Mouse (Mus musculus) gastrocnemius, adult 2 months (tissue): ENCODE data around the gene Cabp2. TPM values are rescaled to one million over a fixed set of nuclear protein-coding genes. Genes with fewer than 3 reads are reported as not detected.

Experiments used
- DNase-seq: peaks from one replicate; pipeline ENCODE4 v3.0.0; 2022
- H3K27ac ChIP-seq: fragments of 200-600 bp; 2 replicates; pipeline ENCODE4 v1.8.1; 2022; ENCODE audit warnings: mild to moderate bottlenecking
- H3K4me3 ChIP-seq: fragments of 200-600 bp; 2 replicates; pipeline ENCODE4 v1.8.1; 2022; ENCODE audit warnings: mild to moderate bottlenecking, moderate library complexity
- CTCF ChIP-seq: fragments of 200-600 bp; IDR thresholded peaks from 2 replicates; pipeline ENCODE4 v1.8.1; 2022; ENCODE audit warnings: antibody characterized with exemption, mild to moderate bottlenecking, moderate library complexity
- intact Hi-C: fragments of 180-260 bp; cut with DNase I; formaldehyde crosslinking; loops from one replicate; pipeline ENCODE4 v1.15.1; 2025
- total RNA-seq, 2 experiments: library from RNA; stranded (reverse); gene quantifications; 2 replicates each; pipeline ENCODE4 v1.2.3; 2021

Cabp2 gene
- total RNA-seq, 2 experiments from 2014 or later: not detected

- H3K4me3 ChIP-seq: no peak overlapping the region
- no peak overlapping the region for H3K27ac ChIP-seq
- no peak for DNase-seq
- no peak for TF ChIP-seq CTCF
- intact Hi-C loops: no loop called here
These were observed 8.5 kb upstream of the Cabp2 start for GRCm38 (mm10) chr19:4072706-4073424.

DNA sequence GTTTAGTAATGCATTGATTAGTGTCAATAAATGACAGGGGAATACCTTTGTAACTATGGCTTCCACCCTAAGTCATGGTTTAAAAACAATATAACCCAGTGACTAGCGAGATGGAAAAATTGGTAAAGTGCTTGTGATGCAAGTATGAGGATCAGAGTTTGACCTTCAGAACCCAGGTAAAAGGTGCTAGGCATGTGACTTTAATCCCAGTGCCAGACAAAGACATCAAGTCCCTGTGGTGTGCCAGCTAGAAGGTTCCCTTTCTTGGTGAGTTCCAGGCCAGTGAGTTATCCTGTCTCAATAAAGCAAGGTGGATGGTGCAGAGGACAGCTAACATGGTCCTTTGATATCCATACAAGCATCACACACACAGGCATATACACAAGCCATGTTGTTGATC is 5.8 kb upstream of the Cabp2 start:
- no peak for DNase-seq

DNA sequence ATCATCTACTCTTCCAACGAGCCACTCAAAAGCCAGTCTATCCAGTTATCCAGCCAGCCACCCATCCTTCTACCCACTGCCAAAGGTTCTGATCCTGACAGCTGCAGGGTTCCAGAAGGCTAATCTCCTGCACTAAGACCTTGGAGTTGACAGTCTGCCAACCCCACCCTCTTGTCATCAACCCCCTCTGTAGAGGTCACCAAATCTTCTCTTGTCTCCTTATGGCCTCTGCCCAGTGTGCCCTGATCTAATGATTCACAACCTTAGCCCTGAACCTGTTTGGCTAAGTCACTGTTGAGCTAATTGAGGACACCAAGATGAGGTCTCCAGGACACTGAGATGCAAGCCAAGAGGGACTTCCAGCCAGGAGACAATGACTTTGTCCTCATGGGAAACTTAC is 1.8 kb upstream of the Cabp2 start:
- H3K27ac ChIP-seq: no peak overlapping the region
- intact Hi-C loops: no loop called here
- no peak for DNase-seq
- H3K4me3 ChIP-seq: no peak overlapping the region
- no peak for TF ChIP-seq CTCF

More for the DNA sequence above, 5.8 kb upstream of the Cabp2 start:
- no peak overlapping the region for H3K27ac ChIP-seq
- intact Hi-C loops: no loop called here
- no peak overlapping the region for H3K4me3 ChIP-seq
- TF ChIP-seq CTCF: no peak

GRCm38 (mm10) chr19:4080511-4081009 is 818 bp upstream of the Cabp2 start:
- TF ChIP-seq CTCF: peak; percentile 9; the same call in 1 of the 2 replicates
- DNase-seq: no peak
- intact Hi-C loops: no loop called here
- no peak overlapping the region for H3K4me3 ChIP-seq
- no peak overlapping the region for H3K27ac ChIP-seq

GRCm38 (mm10) chr19:4082219-4082965 is 1.0 kb downstream of the Cabp2 start:
- no peak overlapping the region for H3K27ac ChIP-seq
- no peak for TF ChIP-seq CTCF
- intact Hi-C loops: no loop called here
- no peak for DNase-seq
- H3K4me3 ChIP-seq: no peak overlapping the region

DNA sequence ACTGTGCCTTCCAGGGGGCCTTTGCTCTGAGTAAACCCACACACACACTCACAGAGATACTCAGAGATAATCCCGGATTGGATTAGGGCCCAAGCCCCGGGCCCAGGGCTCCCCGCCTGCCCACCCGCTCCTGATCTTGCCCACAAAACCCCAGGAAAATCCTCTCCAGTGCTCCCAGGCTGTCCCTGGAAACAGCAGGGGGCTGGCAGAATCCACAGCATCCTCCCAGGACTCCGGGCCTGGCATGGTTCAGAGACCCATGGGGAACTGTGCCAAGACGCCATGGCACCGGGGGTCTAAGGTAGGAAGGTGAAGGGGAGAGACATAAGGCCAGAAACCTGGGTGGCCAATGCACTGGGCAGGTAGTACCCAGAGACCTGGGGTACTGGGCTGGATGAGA is 1.9 kb downstream of the Cabp2 start:
- intact Hi-C loops: no loop called here
- TF ChIP-seq CTCF: no peak
- no peak for DNase-seq
- no peak overlapping the region for H3K4me3 ChIP-seq
- H3K27ac ChIP-seq: no peak overlapping the region

GRCm38 (mm10) chr19:4083826-4084225 is 2.4 kb downstream of the Cabp2 start:
- Histone ChIP-seq H3K27ac (no peak overlapping the region), H3K4me3 (no peak overlapping the region)
- intact Hi-C loops: no loop called here
- no peak for DNase-seq
- no peak for TF ChIP-seq CTCF

DNA sequence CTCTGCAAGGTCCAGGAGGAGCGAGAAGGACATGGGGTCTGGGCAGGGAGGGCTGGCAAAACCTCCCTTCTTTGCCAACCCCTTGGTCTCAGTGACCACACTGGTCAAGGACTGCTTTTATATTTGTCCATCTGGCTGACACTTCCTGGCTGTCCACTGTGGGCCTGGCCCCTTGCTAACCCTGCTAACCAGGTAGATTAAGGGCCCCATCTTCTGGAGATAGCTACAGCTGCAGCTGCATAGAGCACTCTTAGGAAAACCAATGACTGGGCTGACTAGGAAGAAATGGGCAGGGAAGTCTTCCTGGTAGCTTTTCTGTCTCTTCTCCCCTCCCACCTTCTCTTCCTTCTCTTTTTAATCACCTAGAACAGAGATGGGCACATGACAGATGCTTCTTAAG is 3.6 kb downstream of the Cabp2 start:
- intact Hi-C loops: no loop called here

DNA sequence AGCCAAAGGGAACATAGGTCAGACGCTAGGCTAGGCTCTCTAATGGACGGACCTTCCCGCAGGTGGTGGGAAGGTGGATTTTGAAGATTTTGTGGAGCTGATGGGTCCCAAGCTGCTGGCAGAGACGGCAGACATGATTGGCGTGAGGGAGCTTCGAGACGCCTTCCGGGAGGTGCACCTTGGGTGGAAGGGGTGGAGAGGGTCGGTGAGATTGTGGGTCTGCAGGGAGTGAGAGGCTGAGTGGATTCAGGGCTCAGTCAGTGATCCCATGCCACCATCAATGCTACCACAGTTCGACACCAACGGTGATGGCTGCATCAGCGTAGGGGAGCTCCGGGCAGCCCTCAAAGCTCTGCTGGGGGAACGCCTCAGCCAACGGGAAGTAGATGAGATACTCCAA is 4.8 kb downstream of the Cabp2 start:
- DNase-seq: no peak
- intact Hi-C loops: no loop called here

More for the DNA sequence above, 3.6 kb downstream of the Cabp2 start:
- DNase-seq: no peak
- peak; percentile 41 for TF ChIP-seq CTCF
- Histone ChIP-seq H3K27ac (no peak overlapping the region), H3K4me3 (no peak overlapping the region)

DNA sequence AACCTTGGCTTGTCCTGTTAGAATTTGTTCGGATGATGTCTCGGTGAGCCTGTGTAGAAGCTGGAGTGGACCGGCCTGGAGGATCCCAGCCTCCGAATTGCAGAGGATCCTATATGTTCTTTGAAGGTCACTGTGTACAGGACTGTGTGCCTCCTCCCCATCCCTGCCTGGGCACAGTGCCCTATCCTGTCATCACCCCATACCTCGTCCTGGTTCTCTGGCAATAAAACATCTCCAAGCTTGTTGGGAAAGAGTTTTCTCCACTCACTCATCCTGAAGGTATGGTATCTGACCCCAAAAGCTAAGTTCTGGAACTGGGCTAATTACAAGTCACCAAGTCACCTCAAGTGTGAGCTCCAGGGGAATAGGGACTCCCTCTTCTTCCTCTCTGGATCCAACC is 5.7 kb downstream of the Cabp2 start:
- intact Hi-C loops: no loop called here
- DNase-seq: no peak
- no peak for TF ChIP-seq CTCF
- Histone ChIP-seq H3K27ac (no peak overlapping the region), H3K4me3 (no peak overlapping the region)

More for the DNA sequence above, 4.8 kb downstream of the Cabp2 start:
- no peak overlapping the region for H3K27ac ChIP-seq
- TF ChIP-seq CTCF: no peak
- no peak overlapping the region for H3K4me3 ChIP-seq

- no peak for DNase-seq
- Histone ChIP-seq H3K4me3 (no peak overlapping the region), H3K27ac (no peak overlapping the region)
- TF ChIP-seq CTCF: no peak
- intact Hi-C loops: no loop called here
These were observed 6.8 kb downstream of the Cabp2 start for GRCm38 (mm10) chr19:4088146-4088545.

GRCm38 (mm10) chr19:4089128-4089527 is 7.8 kb downstream of the Cabp2 start:
- Histone ChIP-seq H3K4me3 (no peak overlapping the region), H3K27ac (no peak overlapping the region)
- DNase-seq: no peak
- intact Hi-C loops: no loop called here
- TF ChIP-seq CTCF: no peak

DNA sequence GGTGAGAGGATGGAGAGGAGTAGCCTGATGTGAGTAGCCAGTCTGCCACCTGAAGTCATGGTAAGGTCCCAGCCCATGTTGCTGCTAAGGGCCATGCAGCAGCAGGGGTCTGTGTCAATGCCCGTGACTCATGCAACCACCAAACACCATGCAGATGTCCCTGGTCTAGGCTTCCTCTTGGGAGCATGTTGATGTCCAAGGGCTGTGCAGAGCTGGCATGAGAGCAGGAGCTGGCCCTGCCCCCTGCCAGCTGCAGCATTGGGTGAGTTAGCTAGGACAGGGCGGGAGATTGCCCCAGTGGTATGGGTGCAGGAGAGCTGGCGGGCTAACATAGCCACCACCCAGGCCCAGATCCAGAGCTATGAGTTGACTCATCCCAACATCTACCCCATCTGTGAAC is 9.1 kb downstream of the Cabp2 start:
- Histone ChIP-seq H3K27ac (no peak overlapping the region), H3K4me3 (no peak overlapping the region)
- intact Hi-C loops: no loop called here
- no peak for DNase-seq
- TF ChIP-seq CTCF: no peak
